Mouse (Mus musculus) neural tube, postnatal 0 days (tissue): ENCODE data around the gene Npat. TPM values are rescaled to one million over a fixed set of nuclear protein-coding genes. Genes with fewer than 3 reads are reported as not detected.

Source experiments
- polyA plus RNA-seq: library from polyadenylated mRNA; unstranded; fragments of >200 nt; fragmentation: Nextera tagmentation; extraction: Ambion mirVana; gene quantifications from 2 replicates; pipeline ENCODE4 v1.2.1, GENCODE M21; 2015

Gene Npat
- 6.6 and 7.1 TPM in 2 replicates for polyA plus RNA-seq

DNA sequence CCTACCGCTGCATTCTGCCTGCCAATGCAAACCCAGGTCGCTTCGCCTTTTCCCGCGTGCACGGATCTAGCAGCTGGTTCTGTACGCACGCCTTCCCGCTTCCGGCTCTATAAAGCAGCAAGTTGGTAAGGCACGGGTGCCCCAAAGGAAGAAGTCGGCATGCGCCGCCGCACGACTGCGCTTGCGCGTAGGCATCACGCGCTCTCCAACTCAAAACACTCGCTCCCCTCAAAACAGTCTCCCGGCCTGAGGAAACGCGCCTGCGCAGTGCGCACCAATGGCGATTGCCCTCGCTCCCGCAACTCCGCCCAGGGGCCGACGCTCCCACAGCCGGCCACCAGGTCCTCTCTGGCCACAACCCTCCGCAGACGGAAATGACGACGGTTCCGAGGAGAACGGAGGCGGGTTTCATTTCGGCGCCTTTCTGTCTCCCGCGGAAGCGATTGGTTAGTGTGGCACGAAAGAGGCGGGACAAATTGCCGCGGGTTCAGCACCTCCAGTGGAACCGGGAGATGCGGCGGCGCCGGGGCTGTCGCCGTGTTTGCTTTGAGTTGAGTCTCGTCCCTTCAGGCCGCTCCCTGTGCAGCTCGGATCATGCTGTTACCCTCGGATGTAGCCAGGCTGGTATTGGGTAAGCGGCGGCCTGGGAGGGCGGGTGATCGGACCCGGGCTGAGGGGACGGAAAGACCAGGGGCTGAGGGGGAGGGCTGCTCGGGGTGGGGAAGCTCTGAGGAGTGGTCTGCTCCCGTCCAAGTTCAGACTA is at the start of gene Npat, which contains the start of gene Atm:
Gene Npat (plus strand): TSS at position 490 of the 763 bp plus-strand sequence.
Gene Atm (minus strand): TSS at position 183 of the 763 bp plus-strand sequence.

GRCm38 (mm10) chr9:53609968-53610781 is 73.3 kb downstream of the Npat start, which contains the start of gene Acat1:
Gene Acat1 (minus strand): TSS chr9:53610382.

Other genes starting within 250 kb of the Npat start
- gene Exph5, start 235.4 kb upstream of the Npat start, polyA plus RNA-seq = 0.54 and 0.74 TPM in 2 replicates
- gene Kdelc2, start 153.0 kb upstream of the Npat start, polyA plus RNA-seq = 9.5 and 10.9 TPM in 2 replicates
- 0.84 and 0.87 TPM in 2 replicates for gene 4930550C14Rik, start 134.7 kb upstream of the Npat start, polyA plus RNA-seq
- 4.6 and 5.5 TPM in 2 replicates for gene Atm, start 307 bp upstream of the Npat start, polyA plus RNA-seq
- gene Acat1, start 73.3 kb downstream of the Npat start, polyA plus RNA-seq = 192 and 199 TPM in 2 replicates
- gene Cul5, start 133.0 kb downstream of the Npat start, polyA plus RNA-seq = 47.1 and 51.8 TPM in 2 replicates
- gene Rab39, start 169.2 kb downstream of the Npat start, polyA plus RNA-seq = 4.2 and 4.4 TPM in 2 replicates
- 22.8 and 26.8 TPM in 2 replicates for gene Slc35f2, start 234.5 kb downstream of the Npat start, polyA plus RNA-seq